Mouse (Mus musculus) forebrain, postnatal 0 days (tissue): Measurements from ENCODE around the gene Olfr201. TPM values are rescaled to one million over a fixed set of nuclear protein-coding genes. Genes with fewer than 3 reads are reported as not detected.
"Not testable (repeated sequence)": the region's sequence is repeated elsewhere in the genome, so short reads cannot be mapped to it uniquely, and the experiment has no call there.

Experiments
- ATAC-seq: fragments of 200-750 bp; cut with Nextera tagmentation; 2 replicates; pipeline ENCODE4 v1.8.0; 2017; ENCODE audit warnings: mild to moderate bottlenecking, moderate library complexity
- DNase-seq: peaks from one replicate; pipeline ENCODE4 v3.0.0-alpha.2; 2015
- H3K27ac ChIP-seq: fragments of 300-500 bp; sonication (generic); 2 replicates; pipeline ENCODE4 v1.5.1; 2014; ENCODE audit warnings: low read depth, mild to moderate bottlenecking, antibody characterized with exemption, low read length, moderate library complexity, mixed read lengths
- H3K27me3 ChIP-seq: fragments of 300-500 bp; sonication (generic); 2 replicates; pipeline ENCODE4 v1.6.1; 2014; ENCODE audit warnings: mild to moderate bottlenecking, low read length, mixed read lengths; ENCODE audit not compliant: insufficient read depth
- H3K36me3 ChIP-seq: fragments of 300-500 bp; sonication (generic); 2 replicates; pipeline ENCODE4 v1.6.1; 2014; ENCODE audit warnings: mild to moderate bottlenecking, moderate library complexity; ENCODE audit not compliant: insufficient read depth
- H3K4me1 ChIP-seq: fragments of 300-500 bp; sonication (generic); 2 replicates; pipeline ENCODE4 v1.6.1; 2014; ENCODE audit warnings: antibody characterized with exemption; ENCODE audit not compliant: insufficient read depth
- H3K4me2 ChIP-seq: fragments of 300-500 bp; sonication (generic); 2 replicates; pipeline ENCODE4 v1.6.1; 2014; ENCODE audit warnings: low read depth, mild to moderate bottlenecking, moderate library complexity
- H3K4me3 ChIP-seq: fragments of 300-500 bp; sonication (generic); 2 replicates; pipeline ENCODE4 v1.5.1; 2014; ENCODE audit warnings: low read depth, low read length, mixed read lengths
- H3K9ac ChIP-seq: fragments of 300-500 bp; sonication (generic); 2 replicates; pipeline ENCODE4 v1.6.1; 2014; ENCODE audit warnings: mild to moderate bottlenecking
- H3K9me3 ChIP-seq: fragments of 300-500 bp; sonication (generic); 2 replicates; pipeline ENCODE4 v1.6.1; 2016; ENCODE audit warnings: low read length
- CTCF ChIP-seq: sonication (generic); IDR thresholded peaks from 2 replicates; pipeline ENCODE4 v1.5.1; 2016; ENCODE audit warnings: antibody characterized with exemption, control low read depth, low read depth
- WGBS: fragments of 180-500 bp; shearing (Covaris S2); extraction: QIAGEN DNeasy Blood & Tissue Kit; methylation state at CpG from one replicate; pipeline ENCODE4 v1.1.7; 2014; 5-methylcytosine and 5-hydroxymethylcytosine counted together
- polyA plus RNA-seq: library from polyadenylated mRNA; unstranded; fragments of >200 nt; fragmentation: Nextera tagmentation; extraction: Ambion mirVana; gene quantifications from 2 replicates; pipeline ENCODE4 v1.2.1, GENCODE M21; 2015
- total RNA-seq: library from RNA; depleted of rRNA; stranded (reverse); fragments of >200 nt; gene quantifications from 2 replicates; pipeline ENCODE4 v1.2.3, GENCODE M21; 2014; rRNA removed

Olfr201 gene
- total RNA-seq (not detected in 2 replicates), polyA plus RNA-seq (not detected in 2 replicates)

GRCm38 (mm10) chr16:59272532-59272931 lies at the start of gene Olfr201:
TSS of gene Olfr201 (minus strand) at chr16:59272632.
- not testable (repeated sequence) for H3K9me3 ChIP-seq, H3K27me3 ChIP-seq, H3K4me3 ChIP-seq, ATAC-seq, H3K4me1 ChIP-seq, DNase-seq, H3K4me2 ChIP-seq, H3K36me3 ChIP-seq, H3K27ac ChIP-seq, H3K9ac ChIP-seq
- 87% methylated on average over 4 of the region's 4 CpGs for WGBS

- Histone ChIP-seq H3K4me1 (no peaks in the 10 kb centered on the region), H3K4me3 (no peak within 1 kb of the TSS), H3K36me3 (no peaks in the 10 kb centered on the region), H3K4me2 (no peak within 1 kb of the TSS), H3K9me3 (no peaks in the 10 kb centered on the region), H3K27ac (no peak within 1 kb of the TSS), H3K27me3 (no peaks in the 10 kb centered on the region), H3K9ac (no peak within 1 kb of the TSS)
- no peak for TF ChIP-seq CTCF
- ATAC-seq (no peak), DNase-seq (no peak)
These were observed 45.7 kb upstream of the Olfr201 start, which contains the start of gene Olfr204 for GRCm38 (mm10) chr16:59318148-59318547. TSS of gene Olfr204 (minus strand) at chr16:59318248.

- TF ChIP-seq CTCF, result no peak
- Histone ChIP-seq H3K27me3 (no peaks in the 10 kb centered on the region), H3K4me1 (no peaks in the 10 kb centered on the region), H3K9ac (no peak within 1 kb of the TSS), H3K4me2 (no peak within 1 kb of the TSS), H3K9me3 (no peaks in the 10 kb centered on the region), H3K4me3 (no peak within 1 kb of the TSS), H3K36me3 (no peaks in the 10 kb centered on the region), H3K27ac (no peak within 1 kb of the TSS)
- 90% methylated on average over 2 of the region's 2 CpGs for WGBS
- ATAC-seq (no peak), DNase-seq (no peak)
These were observed 26.1 kb upstream of the Olfr201 start, which contains the start of gene Olfr203 for GRCm38 (mm10) chr16:59298581-59298980. TSS of gene Olfr203 (plus strand) at chr16:59298881.

DNA sequence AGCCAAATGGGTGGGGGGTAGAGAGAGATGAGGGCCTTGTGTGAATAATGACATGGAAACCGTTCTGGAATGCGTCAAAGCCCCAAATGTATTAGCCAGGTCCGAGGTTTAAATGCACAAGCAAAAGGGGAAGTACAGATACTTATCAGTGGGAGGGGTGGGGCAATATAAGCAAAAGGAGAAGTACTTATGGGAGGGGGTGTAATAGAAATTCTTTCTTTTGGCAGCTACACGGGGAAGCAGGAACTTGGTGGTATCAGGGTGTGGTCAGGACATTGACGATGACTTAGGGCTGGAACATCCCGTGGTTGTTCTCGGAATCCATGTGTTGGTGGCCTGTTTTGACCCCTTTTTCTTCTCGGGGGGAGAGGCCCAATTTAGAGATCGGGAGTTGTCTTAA lies 15.1 kb upstream of the Olfr201 start:
- not testable (repeated sequence) for H3K4me1 ChIP-seq, H3K4me3 ChIP-seq, DNase-seq, ATAC-seq, H3K27me3 ChIP-seq, H3K9me3 ChIP-seq, H3K36me3 ChIP-seq, H3K9ac ChIP-seq, H3K27ac ChIP-seq, H3K4me2 ChIP-seq
- WGBS, result 87% methylated on average over 9 of the region's 9 CpGs

DNA sequence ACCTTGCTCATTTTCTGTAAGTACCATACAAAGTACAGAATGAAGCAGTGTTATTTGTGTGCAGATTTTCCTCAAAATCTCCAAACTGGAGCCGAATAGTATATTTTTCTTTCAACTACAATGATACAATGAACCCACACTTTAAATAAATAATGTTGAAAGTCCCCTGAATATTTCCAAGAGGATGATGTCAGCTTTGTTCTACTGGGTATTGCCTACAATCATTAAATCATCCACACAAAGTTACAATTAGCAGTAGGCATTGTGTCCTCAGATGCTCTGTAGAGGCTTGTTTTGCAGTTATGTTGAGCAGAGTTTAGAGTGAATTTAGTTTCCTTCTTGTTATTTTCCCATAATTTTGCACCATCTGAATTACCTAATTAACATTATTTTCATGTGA lies 14.3 kb upstream of the Olfr201 start, which contains the start of gene Olfr202:
Olfr202 (minus strand) TSS at position 101 of the 400 bp plus-strand sequence.
- ATAC-seq (no peak), DNase-seq (no peak)
- H3K9ac ChIP-seq, result no peak within 1 kb of the TSS
- H3K27ac ChIP-seq, result no peak within 1 kb of the TSS
- H3K4me3 ChIP-seq, result no peak within 1 kb of the TSS
- no peaks in the 10 kb centered on the region for H3K36me3 ChIP-seq
- TF ChIP-seq CTCF, result no peak
- WGBS, result 84% methylated on average over 1 of the region's 1 CpGs
- H3K9me3 ChIP-seq, result no peaks in the 10 kb centered on the region
- H3K4me2 ChIP-seq, result no peak within 1 kb of the TSS
- H3K4me1 ChIP-seq, result no peaks in the 10 kb centered on the region
- no peaks in the 10 kb centered on the region for H3K27me3 ChIP-seq

DNA sequence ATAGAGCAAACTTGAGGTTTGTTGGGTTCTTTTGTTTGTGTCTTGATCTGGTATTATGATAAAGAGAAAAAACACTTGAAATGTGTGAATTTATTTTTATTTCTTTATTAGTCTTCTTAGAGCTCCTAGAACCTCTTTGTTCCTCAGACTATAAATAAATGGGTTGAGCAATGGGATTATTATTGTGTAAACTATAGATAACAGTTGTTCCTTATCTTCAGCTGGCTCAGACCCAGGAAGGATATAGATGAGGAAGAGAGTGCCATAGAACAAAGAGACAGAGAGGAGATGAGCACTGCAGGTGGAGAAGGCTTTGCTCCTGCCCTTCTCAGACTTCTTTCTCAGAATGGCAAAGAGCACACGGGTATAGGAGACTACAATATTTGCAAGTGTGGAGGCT lies 11.0 kb upstream of the Olfr201 start:
- DNase-seq, result no peak
- no peak overlapping the region for H3K27ac ChIP-seq
- no peak overlapping the region for H3K9ac ChIP-seq
- no peak overlapping the region for H3K4me3 ChIP-seq
- no peak for TF ChIP-seq CTCF
- H3K9me3 ChIP-seq, result no peaks in the 10 kb centered on the region
- H3K4me1 ChIP-seq, result no peaks in the 10 kb centered on the region
- H3K27me3 ChIP-seq, result no peaks in the 10 kb centered on the region
- 72% methylated on average over 1 of the region's 1 CpGs for WGBS
- ATAC-seq, result no peak
- no peaks in the 10 kb centered on the region for H3K36me3 ChIP-seq
- H3K4me2 ChIP-seq, result no peak overlapping the region

DNA sequence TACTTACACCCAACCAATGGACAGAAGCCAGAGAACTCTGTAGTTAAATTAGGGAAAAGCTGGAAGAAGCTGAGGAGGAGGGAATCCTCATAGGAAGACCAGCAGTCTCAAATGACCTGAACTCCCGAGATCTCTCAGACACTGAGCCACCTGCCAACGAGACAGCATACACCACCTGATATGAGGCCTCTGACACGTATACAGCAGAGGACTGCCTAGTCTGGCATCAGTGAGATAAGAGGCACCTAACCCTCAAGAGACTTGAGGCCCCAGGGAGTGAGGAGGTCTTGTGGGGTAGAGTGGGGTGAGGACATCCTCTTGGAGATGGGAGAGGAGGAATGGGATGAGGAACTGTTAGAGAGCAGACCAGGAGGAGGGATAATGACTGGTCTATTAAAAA lies 8.1 kb upstream of the Olfr201 start:
- Histone ChIP-seq H3K4me1 (no peaks in the 10 kb centered on the region), H3K9ac (no peak overlapping the region), H3K4me2 (no peak overlapping the region), H3K27ac (no peak overlapping the region), H3K4me3 (no peak overlapping the region), H3K27me3 (no peaks in the 10 kb centered on the region), H3K36me3 (no peaks in the 10 kb centered on the region), H3K9me3 (no peaks in the 10 kb centered on the region)
- no peak for ATAC-seq
- WGBS, result 79% methylated on average over 3 of the region's 3 CpGs
- DNase-seq, result no peak
- no peak for TF ChIP-seq CTCF

- DNase-seq, H3K27me3 ChIP-seq, H3K9ac ChIP-seq, H3K4me2 ChIP-seq, H3K4me1 ChIP-seq, H3K27ac ChIP-seq, ATAC-seq, H3K4me3 ChIP-seq, H3K9me3 ChIP-seq, H3K36me3 ChIP-seq: not testable (repeated sequence)
- WGBS, result 74% methylated on average over 4 of the region's 4 CpGs
These were observed 3.3 kb downstream of the Olfr201 start for GRCm38 (mm10) chr16:59269097-59269496.
